Mouse (Mus musculus): ENCODE results near the gene Lrmda. TPM values are rescaled to one million over a fixed set of nuclear protein-coding genes. Genes with fewer than 3 reads are reported as not detected.
A peak's percentile ranks its signal among the peaks of the same experiment; 100 is the strongest.

Gene Lrmda
- polyA plus RNA-seq, 1 experiment: not detected

DNA sequence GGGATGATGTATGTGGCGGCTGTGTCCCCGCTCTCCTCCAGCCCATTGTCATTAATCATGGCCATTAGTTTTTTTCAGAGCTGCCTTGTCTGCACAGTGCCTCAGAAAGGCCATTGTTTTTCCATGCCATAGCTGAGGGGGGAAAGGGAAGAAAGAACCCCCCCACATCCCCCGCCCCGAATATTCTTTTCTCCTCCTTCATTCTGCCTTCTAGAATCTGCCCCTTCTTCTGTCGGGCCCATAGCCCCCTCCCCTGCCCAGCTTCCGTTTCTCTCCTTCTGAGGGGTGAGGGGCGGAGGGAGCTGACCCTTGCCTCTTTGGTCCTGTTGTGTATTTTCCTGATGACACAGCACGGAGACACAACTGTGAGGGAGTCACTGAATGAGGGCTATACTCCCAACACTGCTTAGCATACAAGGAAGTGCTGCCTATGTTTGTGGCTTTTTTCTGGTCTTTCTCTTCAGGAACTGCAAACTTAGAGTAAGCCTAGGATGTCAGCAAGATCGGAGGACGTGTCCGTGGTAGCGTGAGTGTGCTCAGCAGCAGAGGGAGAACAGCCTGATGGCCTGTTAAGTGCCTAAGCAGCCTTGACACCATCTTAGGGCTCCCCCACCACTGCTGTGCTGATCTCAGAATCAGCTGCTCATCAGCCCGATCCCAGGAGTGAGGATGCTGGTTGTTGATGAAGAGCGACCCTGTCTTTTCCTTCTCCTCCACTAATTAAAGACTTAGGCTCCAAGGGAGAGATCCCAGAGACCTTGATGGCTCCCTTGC is 149.5 kb downstream of the Lrmda start:
- TF ChIP-seq POLR2A (IDR thresholded peaks at IDR 0.05; ENCODE audit: borderline replicate concordance, extremely low read depth, insufficient read depth, insufficient read length, poor library complexity, severe bottlenecking) (no peak), CTCF (IDR thresholded peaks at IDR 0.05; ENCODE audit: borderline replicate concordance, extremely low read depth, insufficient read depth, insufficient read length) (no peak)
- DNase-seq (ENCODE audit: low read depth): no peak

DNA sequence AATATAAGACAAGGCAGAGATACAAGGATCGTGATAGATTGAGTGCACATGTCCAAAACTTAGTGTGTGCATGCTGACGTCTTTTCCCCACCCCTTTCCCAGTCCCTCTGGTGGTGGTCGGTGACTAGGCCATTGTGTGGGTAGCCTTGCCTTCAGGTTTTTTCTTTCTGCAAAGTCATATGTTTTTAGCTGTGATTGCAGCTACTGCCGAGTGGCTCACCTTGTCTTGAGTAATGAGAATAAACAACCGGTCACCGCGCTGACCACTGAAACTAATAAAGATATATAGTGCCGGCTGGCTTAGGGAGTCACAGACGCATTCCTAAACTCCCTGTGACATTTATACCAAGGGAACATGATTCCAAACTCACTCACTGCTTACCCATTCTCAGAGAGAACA is 155.2 kb downstream of the Lrmda start:
- no peak for DNase-seq (ENCODE audit: low read depth)
- TF ChIP-seq CTCF (IDR thresholded peaks at IDR 0.05; ENCODE audit: borderline replicate concordance, extremely low read depth, insufficient read depth, insufficient read length) (peak; percentile 19; the same call in 1 of the 2 replicates), POLR2A (IDR thresholded peaks at IDR 0.05; ENCODE audit: borderline replicate concordance, extremely low read depth, insufficient read depth, insufficient read length, poor library complexity, severe bottlenecking) (no peak)

DNA sequence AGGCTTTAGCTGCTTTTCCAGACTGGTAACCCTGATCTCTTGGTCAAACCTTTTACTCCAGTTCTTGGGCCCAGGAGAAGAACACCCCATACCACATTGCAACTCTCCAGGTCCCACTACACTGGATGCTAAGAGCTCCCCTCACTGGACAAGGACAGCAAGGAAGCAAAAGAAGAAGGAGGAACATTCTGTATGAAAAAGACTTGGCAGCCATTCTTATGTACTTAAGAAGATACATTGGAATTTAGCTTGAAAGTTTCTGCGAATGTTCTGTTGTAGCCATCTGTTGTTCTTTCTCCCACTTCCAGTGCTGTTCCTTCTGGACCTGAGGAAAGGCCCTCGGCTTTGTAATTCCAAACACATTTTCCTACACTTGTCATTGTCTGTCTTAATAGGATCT is 160.2 kb downstream of the Lrmda start:
- TF ChIP-seq POLR2A (IDR thresholded peaks at IDR 0.05; ENCODE audit: borderline replicate concordance, extremely low read depth, insufficient read depth, insufficient read length, poor library complexity, severe bottlenecking) (no peak), CTCF (IDR thresholded peaks at IDR 0.05; ENCODE audit: borderline replicate concordance, extremely low read depth, insufficient read depth, insufficient read length) (no peak)
- DNase-seq (ENCODE audit: low read depth): no peak

DNA sequence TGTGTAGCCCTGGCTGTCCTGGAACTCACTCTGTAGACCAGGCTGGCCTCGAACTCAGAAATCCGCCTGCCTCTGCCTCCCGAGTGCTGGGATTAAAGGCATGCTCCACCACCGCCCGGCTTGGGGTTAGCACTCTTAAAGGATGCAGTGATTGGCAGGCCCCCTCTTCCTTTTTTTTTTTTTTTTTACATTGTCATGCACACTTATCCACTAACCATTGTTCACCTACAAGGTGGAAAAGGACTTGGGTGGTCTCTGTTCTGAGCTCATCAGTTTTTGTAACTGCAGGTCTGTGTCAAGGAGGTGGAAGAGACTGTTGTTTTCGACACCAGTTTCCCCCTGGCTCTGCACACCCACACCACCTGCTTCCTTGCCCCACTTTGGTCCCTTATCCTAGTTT is 162.0 kb downstream of the Lrmda start:
- TF ChIP-seq POLR2A (IDR thresholded peaks at IDR 0.05; ENCODE audit: borderline replicate concordance, extremely low read depth, insufficient read depth, insufficient read length, poor library complexity, severe bottlenecking) (no peak), CTCF (IDR thresholded peaks at IDR 0.05; ENCODE audit: borderline replicate concordance, extremely low read depth, insufficient read depth, insufficient read length) (no peak)
- DNase-seq (ENCODE audit: low read depth): no peak

DNA sequence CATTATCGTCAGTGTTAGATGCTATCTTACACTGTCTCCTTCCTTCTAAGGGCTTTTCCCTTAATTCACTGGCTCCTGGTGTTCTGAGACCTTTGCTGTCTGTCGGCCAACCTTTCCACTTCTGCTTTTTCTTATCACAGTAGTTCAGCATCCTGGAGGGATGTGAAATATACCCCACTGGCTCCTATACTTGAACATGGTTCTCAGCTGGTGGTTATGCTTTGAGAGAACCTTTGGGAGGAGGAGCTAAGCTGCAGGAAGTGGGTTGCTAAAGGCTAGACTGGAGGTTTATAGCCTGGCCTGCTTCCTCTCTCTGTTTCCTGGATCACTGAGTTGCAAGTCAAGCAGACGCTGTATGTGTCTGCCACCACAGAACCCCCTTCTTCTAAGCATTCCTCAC is 163.7 kb downstream of the Lrmda start:
- no peak for TF ChIP-seq POLR2A (IDR thresholded peaks at IDR 0.05; ENCODE audit: borderline replicate concordance, extremely low read depth, insufficient read depth, insufficient read length, poor library complexity, severe bottlenecking)
- no peak for TF ChIP-seq CTCF (IDR thresholded peaks at IDR 0.05; ENCODE audit: borderline replicate concordance, extremely low read depth, insufficient read depth, insufficient read length)
- DNase-seq (ENCODE audit: low read depth): no peak

DNA sequence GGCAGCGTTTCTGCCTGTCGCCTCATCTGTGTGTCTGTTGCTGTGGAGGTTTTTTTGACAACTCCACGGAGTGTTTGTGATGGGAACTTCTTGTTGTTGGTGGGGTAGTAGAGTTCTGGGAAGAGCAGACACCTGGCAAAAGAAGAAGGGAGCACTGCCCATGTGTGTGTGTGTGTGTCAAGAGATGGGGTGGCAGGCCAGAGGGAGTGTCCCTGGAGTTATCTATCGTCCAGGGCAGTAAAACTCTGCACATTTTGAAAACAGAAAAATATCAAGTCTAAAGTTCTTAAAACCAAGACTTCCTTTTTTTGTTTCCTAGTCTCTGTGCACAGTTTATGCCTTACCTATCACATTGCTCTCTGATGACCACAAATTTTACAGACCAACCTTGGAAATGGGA is 165.9 kb downstream of the Lrmda start:
- TF ChIP-seq POLR2A (IDR thresholded peaks at IDR 0.05; ENCODE audit: borderline replicate concordance, extremely low read depth, insufficient read depth, insufficient read length, poor library complexity, severe bottlenecking) (no peak), CTCF (IDR thresholded peaks at IDR 0.05; ENCODE audit: borderline replicate concordance, extremely low read depth, insufficient read depth, insufficient read length) (no peak)
- no peak for DNase-seq (ENCODE audit: low read depth)

DNA sequence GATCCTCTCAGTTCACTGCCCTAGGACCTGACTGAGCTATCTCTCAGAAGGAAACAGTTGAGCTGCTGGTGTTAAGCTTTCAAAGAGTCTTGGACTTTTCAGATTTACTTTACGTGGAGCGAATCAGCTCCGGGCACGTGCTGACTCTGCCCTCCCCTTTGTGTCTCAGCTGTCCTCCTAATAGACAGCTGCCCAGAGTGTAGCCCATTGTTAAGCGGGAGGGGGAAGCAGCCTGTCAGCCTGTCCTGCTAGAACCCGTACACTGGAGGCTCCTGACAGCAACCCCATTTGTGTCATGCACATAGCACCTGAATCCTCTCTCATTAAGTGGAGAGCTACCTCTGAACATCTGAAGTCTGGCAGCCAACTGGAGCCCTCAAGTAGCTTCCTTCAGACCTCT is 170.6 kb downstream of the Lrmda start:
- no peak for TF ChIP-seq POLR2A (IDR thresholded peaks at IDR 0.05; ENCODE audit: borderline replicate concordance, extremely low read depth, insufficient read depth, insufficient read length, poor library complexity, severe bottlenecking)
- no peak for TF ChIP-seq CTCF (IDR thresholded peaks at IDR 0.05; ENCODE audit: borderline replicate concordance, extremely low read depth, insufficient read depth, insufficient read length)
- DNase-seq (ENCODE audit: low read depth): peak; percentile 35

DNA sequence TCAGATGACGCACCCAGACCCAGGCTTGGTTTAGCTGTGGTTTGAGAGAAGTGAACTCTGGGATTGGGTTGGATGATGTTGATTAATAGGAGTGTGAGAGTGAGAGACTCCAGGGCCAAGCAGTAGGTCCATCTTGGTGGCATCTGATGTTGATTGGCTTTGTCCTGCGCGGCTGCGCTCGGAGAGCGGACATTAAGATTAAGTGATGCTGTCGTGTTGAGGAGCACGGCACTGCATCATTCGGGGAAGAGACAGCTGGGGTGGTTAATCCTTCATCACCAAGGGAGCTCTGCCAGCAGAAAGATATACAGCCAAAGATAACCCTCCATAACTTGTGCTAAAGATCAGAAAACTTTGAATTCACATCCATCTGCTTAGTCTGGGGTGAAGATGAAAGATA is 172.7 kb downstream of the Lrmda start:
- peak; percentile 21 for DNase-seq (ENCODE audit: low read depth)
- TF ChIP-seq CTCF (IDR thresholded peaks at IDR 0.05; ENCODE audit: borderline replicate concordance, extremely low read depth, insufficient read depth, insufficient read length) (no peak), POLR2A (IDR thresholded peaks at IDR 0.05; ENCODE audit: borderline replicate concordance, extremely low read depth, insufficient read depth, insufficient read length, poor library complexity, severe bottlenecking) (no peak)

DNA sequence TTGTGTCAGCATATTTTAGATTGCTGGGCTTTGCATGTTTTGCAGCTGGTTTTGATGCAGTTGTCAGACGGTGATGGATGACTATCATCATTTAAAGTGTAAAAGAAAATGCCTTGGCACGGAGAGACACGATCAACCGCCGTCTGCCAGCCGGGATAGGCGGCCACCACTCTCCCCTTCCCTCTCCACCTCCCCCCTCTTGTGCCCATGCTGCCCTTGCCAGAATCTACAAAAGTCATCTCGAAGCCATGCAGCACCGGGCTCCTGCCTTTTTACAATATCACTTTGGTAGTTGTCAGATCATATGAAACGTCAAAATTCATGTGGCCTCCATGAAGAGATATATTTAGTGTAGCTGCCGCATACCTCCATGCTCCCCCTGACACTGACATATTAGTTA is 178.5 kb downstream of the Lrmda start:
- peak; percentile 55 for DNase-seq (ENCODE audit: low read depth)
- TF ChIP-seq POLR2A (IDR thresholded peaks at IDR 0.05; ENCODE audit: borderline replicate concordance, extremely low read depth, insufficient read depth, insufficient read length, poor library complexity, severe bottlenecking) (no peak), CTCF (IDR thresholded peaks at IDR 0.05; ENCODE audit: borderline replicate concordance, extremely low read depth, insufficient read depth, insufficient read length) (no peak)

DNA sequence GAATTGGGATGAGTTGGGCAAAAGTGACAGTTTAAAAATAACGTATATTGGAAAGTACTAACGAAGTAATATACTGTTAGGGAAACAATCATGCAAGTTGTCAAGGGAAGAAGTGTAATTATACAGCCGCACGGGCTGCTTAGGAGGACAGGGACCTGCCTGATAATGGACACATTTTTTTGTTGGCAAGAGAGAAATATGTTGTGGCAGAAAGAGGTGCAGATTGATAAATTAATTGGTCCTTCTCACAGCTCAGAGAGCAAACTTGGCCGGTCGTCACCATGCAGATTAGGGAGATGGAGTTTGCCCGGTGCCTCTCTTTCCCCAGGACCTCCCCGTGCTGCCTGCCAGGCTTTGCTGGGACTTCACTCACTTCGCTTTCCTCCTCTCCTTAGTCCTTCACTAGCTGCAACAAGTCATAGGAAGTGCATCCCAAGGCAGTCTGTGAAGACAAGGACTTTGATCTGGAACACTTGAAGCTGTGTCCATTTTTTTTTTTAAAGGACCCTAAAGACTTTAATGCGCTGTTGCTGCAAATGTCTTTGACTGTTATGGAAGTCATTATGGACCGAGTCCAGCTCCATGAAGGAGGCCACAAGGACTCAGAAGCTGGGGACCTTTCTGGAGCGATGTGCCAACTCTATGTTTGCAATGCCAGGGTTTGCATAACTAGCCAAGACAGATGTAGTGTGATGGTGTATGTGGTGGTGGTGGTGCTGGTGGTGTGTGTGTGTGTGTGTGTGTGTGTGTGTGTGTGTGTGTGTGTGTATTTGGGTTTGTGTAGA is 179.3 kb downstream of the Lrmda start:
- DNase-seq (ENCODE audit: low read depth): peak; percentile 78
- TF ChIP-seq POLR2A (IDR thresholded peaks at IDR 0.05; ENCODE audit: borderline replicate concordance, extremely low read depth, insufficient read depth, insufficient read length, poor library complexity, severe bottlenecking) (no peak), CTCF (IDR thresholded peaks at IDR 0.05; ENCODE audit: borderline replicate concordance, extremely low read depth, insufficient read depth, insufficient read length) (no peak)

DNA sequence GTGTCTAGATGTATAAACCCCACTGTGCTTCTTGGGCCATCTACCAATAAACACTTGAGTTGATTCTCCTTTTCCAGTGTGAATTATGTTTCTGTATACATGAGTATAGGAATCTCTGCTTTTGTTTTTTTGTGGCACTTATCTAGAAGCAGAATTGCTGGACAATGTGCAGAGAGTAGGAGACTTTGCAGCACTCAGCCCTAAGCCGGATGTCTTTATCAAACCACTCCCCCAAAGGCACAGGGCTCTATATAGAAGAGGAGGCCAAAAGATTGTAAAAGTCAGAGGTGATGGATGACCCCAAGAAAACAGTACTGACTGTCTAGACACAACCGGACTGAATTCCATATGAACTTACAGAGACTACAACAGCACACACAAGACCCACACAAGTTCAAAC is 182.2 kb downstream of the Lrmda start:
- TF ChIP-seq POLR2A (IDR thresholded peaks at IDR 0.05; ENCODE audit: borderline replicate concordance, extremely low read depth, insufficient read depth, insufficient read length, poor library complexity, severe bottlenecking): no peak
- no peak for TF ChIP-seq CTCF (IDR thresholded peaks at IDR 0.05; ENCODE audit: borderline replicate concordance, extremely low read depth, insufficient read depth, insufficient read length)
- DNase-seq (ENCODE audit: low read depth): no peak
